Mouse (Mus musculus) MEL (cell line): ENCODE measurements around the gene Slc25a22. TPM values are rescaled to one million over a fixed set of nuclear protein-coding genes. Genes with fewer than 3 reads are reported as not detected.

Source experiments
- DNase-seq: peaks from one replicate; pipeline ENCODE4 v3.0.0; 2011; ENCODE audit warnings: low read depth, low spot score
- H3K27ac ChIP-seq: 2 replicates; pipeline ENCODE4 v1.5.1; 2012; ENCODE audit warnings: low read depth, mild to moderate bottlenecking, control low read depth, low read length, moderate library complexity; ENCODE audit not compliant: control insufficient read depth
- H3K27me3 ChIP-seq, 2 experiments: fragments of 150-350 bp in 1 of 2; sonication (generic) in 1 of 2; 2 replicates each; pipeline ENCODE4 v1.6.1; 2012; ENCODE audit warnings: low read length in 2 of 2, mild to moderate bottlenecking in 2 of 2, improper control_type of control experiment in 1 of 2, moderate library complexity in 1 of 2; ENCODE audit not compliant: insufficient read depth in 2 of 2, control insufficient read depth in 1 of 2
- H3K36me3 ChIP-seq, 2 experiments: 2 replicates each; pipeline ENCODE4 v1.6.1; 2012 to 2014; ENCODE audit warnings: low read length in 2 of 2, improper control_type of control experiment in 1 of 2, inconsistent platforms in 1 of 2, mild to moderate bottlenecking in 1 of 2; ENCODE audit not compliant: insufficient read depth in 2 of 2, control insufficient read depth in 1 of 2
- H3K4me1 ChIP-seq, 2 experiments: fragments of 150-350 bp in 1 of 2; sonication (generic) in 1 of 2; 2 replicates each; pipeline ENCODE4 v1.6.1; 2012; ENCODE audit warnings: low read length in 2 of 2, improper control_type of control experiment in 1 of 2, mild to moderate bottlenecking in 1 of 2; ENCODE audit not compliant: insufficient read depth in 2 of 2, control insufficient read depth in 1 of 2
- H3K4me3 ChIP-seq, 2 experiments: fragments of 150-350 bp in 1 of 2; sonication (generic) in 1 of 2; 2 replicates each; pipeline ENCODE4 v1.5.1; 2012; ENCODE audit warnings: low read depth in 2 of 2, low read length in 2 of 2, mild to moderate bottlenecking in 2 of 2, moderate library complexity in 2 of 2, control low read depth in 1 of 2, improper control_type of control experiment in 1 of 2; ENCODE audit not compliant: control insufficient read depth in 1 of 2, insufficient read depth in 1 of 2
- H3K79me2 ChIP-seq: 2 replicates; pipeline ENCODE4 v1.6.1; 2012; ENCODE audit warnings: mild to moderate bottlenecking, low read length, moderate library complexity; ENCODE audit not compliant: control insufficient read depth, poor library complexity, insufficient read depth
- H3K9ac ChIP-seq: 2 replicates; pipeline ENCODE4 v1.6.1; 2012; ENCODE audit warnings: low read depth, mild to moderate bottlenecking, control low read depth, low read length, moderate library complexity; ENCODE audit not compliant: control insufficient read depth, poor library complexity, severe bottlenecking
- H3K9me3 ChIP-seq: fragments of 150-350 bp; sonication (generic); replicated peaks from 2 replicates; pipeline ENCODE4 v1.6.1; 2012; ENCODE audit warnings: mild to moderate bottlenecking, low read length, improper control_type of control experiment, moderate library complexity; ENCODE audit not compliant: insufficient read depth
- BHLHE40 ChIP-seq: IDR thresholded peaks from 2 replicates; pipeline ENCODE4 v1.6.1; 2012; ENCODE audit warnings: low read depth, mild to moderate bottlenecking, inconsistent platforms, low read length, improper control_type of control experiment, borderline replicate concordance
- CTCF ChIP-seq, 3 experiments: IDR thresholded peaks in 2 of 3; conservative IDR thresholded peaks in 1 of 3; 2 replicates each; pipeline ENCODE4 v1.5.1; 2011 to 2012; ENCODE audit warnings: low read length in 3 of 3, low read depth in 2 of 3, mild to moderate bottlenecking in 2 of 3, improper control_type of control experiment in 1 of 3, inconsistent platforms in 1 of 3, mixed read lengths in 1 of 3, moderate library complexity in 1 of 3; ENCODE audit not compliant: control insufficient read depth in 1 of 3, insufficient read depth in 1 of 3, poor library complexity in 1 of 3, severe bottlenecking in 1 of 3
- E2F4 ChIP-seq: IDR thresholded peaks from 2 replicates; pipeline ENCODE4 v1.6.1; 2011; ENCODE audit warnings: low read depth, low read length, improper control_type of control experiment, borderline replicate concordance
- ELF1 ChIP-seq: IDR thresholded peaks from 2 replicates; pipeline ENCODE4 v1.6.1; 2014; ENCODE audit warnings: low read depth, mild to moderate bottlenecking, inconsistent platforms, low read length, improper control_type of control experiment, moderate library complexity
- ETS1 ChIP-seq: IDR thresholded peaks from 2 replicates; pipeline ENCODE4 v1.6.1; 2012; ENCODE audit warnings: low read depth, mild to moderate bottlenecking, inconsistent platforms, low read length, improper control_type of control experiment, moderate library complexity
- GABPA ChIP-seq: IDR thresholded peaks from 2 replicates; pipeline ENCODE4 v1.6.1; 2012; ENCODE audit warnings: low read depth, mild to moderate bottlenecking, inconsistent platforms, low read length, improper control_type of control experiment, moderate library complexity
- MAFK ChIP-seq: IDR thresholded peaks from 2 replicates; pipeline ENCODE4 v1.6.1; 2011; ENCODE audit warnings: low read depth, mild to moderate bottlenecking, low read length, improper control_type of control experiment, borderline replicate concordance
- MAX ChIP-seq: IDR thresholded peaks from 2 replicates; pipeline ENCODE4 v1.6.1; 2011; ENCODE audit warnings: low read length, improper control_type of control experiment
- MEF2A ChIP-seq: IDR thresholded peaks from 2 replicates; pipeline ENCODE4 v1.6.1; 2014; ENCODE audit warnings: low read depth, mild to moderate bottlenecking, inconsistent platforms, low read length, improper control_type of control experiment; ENCODE audit not compliant: poor library complexity, insufficient replicate concordance, severe bottlenecking; ENCODE audit errors: extremely low read depth
- MXI1 ChIP-seq: IDR thresholded peaks from 2 replicates; pipeline ENCODE4 v1.6.1; 2011; ENCODE audit warnings: mild to moderate bottlenecking, low read depth, low read length, improper control_type of control experiment
- MYB ChIP-seq: IDR thresholded peaks from 2 replicates; pipeline ENCODE4 v1.6.1; 2011; ENCODE audit warnings: mild to moderate bottlenecking, low read depth, low read length, improper control_type of control experiment
- MYC ChIP-seq: IDR thresholded peaks from 2 replicates; pipeline ENCODE4 v1.6.1; 2011; ENCODE audit warnings: low read depth, mild to moderate bottlenecking, low read length, improper control_type of control experiment, moderate library complexity
- NELFE ChIP-seq: IDR thresholded peaks from 2 replicates; pipeline ENCODE4 v1.6.1; 2011; ENCODE audit warnings: low read depth, low read length, improper control_type of control experiment
- RCOR1 ChIP-seq: IDR thresholded peaks from 2 replicates; pipeline ENCODE4 v1.6.1; 2012; ENCODE audit warnings: low read depth, mild to moderate bottlenecking, inconsistent platforms, low read length, improper control_type of control experiment
- TCF12 ChIP-seq: IDR thresholded peaks from 2 replicates; pipeline ENCODE4 v1.6.1; 2014; ENCODE audit warnings: low read depth, mild to moderate bottlenecking, inconsistent platforms, low read length, improper control_type of control experiment, moderate library complexity
- USF1 ChIP-seq: IDR thresholded peaks from 2 replicates; pipeline ENCODE4 v1.6.1; 2014; ENCODE audit warnings: low read depth, mild to moderate bottlenecking, inconsistent platforms, low read length, improper control_type of control experiment, moderate library complexity
- ZNF384 ChIP-seq: IDR thresholded peaks from 2 replicates; pipeline ENCODE4 v1.6.1; 2012; ENCODE audit warnings: low read depth, mild to moderate bottlenecking, inconsistent platforms, low read length, improper control_type of control experiment
- polyA plus RNA-seq, 2 experiments: library from polyadenylated mRNA; stranded (reverse) in 1 of 2; unstranded in 1 of 2; fragments of >175 nt in 1 of 2; fragments of >200 nt in 1 of 2; gene quantifications; 2 replicates each; pipeline versions ENCODE4 v1.2.1 to v1.2.4; 2012; ENCODE audit warnings: low replicate concordance in 2 of 2, low read depth in 1 of 2; ENCODE audit not compliant: insufficient read length in 2 of 2, insufficient read depth in 1 of 2, missing spikeins in 1 of 2
- total RNA-seq: library from RNA; depleted of rRNA; stranded (reverse); fragments of 300-350 nt; gene quantifications from 2 replicates; pipeline ENCODE4 v1.2.3, GENCODE M21; 2012

Slc25a22 gene
- total and polyA plus RNA-seq, 3 experiments: 23.8 to 46.0 TPM; not detected in 1

GRCm38 (mm10) chr7:141460001-141460390 lies 22.3 kb upstream of the Slc25a22 start:
- Histone ChIP-seq H3K27ac (no peak overlapping the region), H3K27me3 (no peaks in the 10 kb centered on the region)

GRCm38 (mm10) chr7:141459301-141459711 lies 21.6 kb upstream of the Slc25a22 start:
- Histone ChIP-seq H3K4me1 (peaks cover 0 to 6% of the 10 kb centered on the region in 2 experiments; a peak in 1 of 4 replicates), H3K9ac (no peak overlapping the region), H3K36me3 (no peaks in the 10 kb centered on the region)
- no peak for TF ChIP-seq TCF12
- TF ChIP-seq USF1: no peak
- no peak for TF ChIP-seq MAFK
- TF ChIP-seq, all 39 proteins: peak for 0
- no peak for DNase-seq
- Histone ChIP-seq H3K27ac (no peak overlapping the region), H3K4me3 (no peak overlapping the region), H3K9me3 (no peaks in the 10 kb centered on the region), H3K27me3 (no peaks in the 10 kb centered on the region), H3K79me2 (no peaks in the 10 kb centered on the region; the same call in 1 of the 2 replicates)

More at GRCm38 (mm10) chr7:141460001-141460390, 22.3 kb upstream of the Slc25a22 start:
- H3K9ac ChIP-seq: no peak overlapping the region
- no peaks in the 10 kb centered on the region for H3K9me3 ChIP-seq
- H3K4me3 ChIP-seq: no peak overlapping the region
- no peaks in the 10 kb centered on the region; the same call in 1 of the 2 replicates for H3K79me2 ChIP-seq
- TF ChIP-seq USF1 (no peak), RCOR1 (no peak), MYC (no peak), ZNF384 (no peak), GABPA (no peak), MEF2A (no peak), BHLHE40 (no peak), MAFK (no peak), CTCF (IDR thresholded peaks at IDR 0.05 in 2 of 3, conservative IDR thresholded peaks at IDR 0.05 in 1 of 3; ENCODE audit: control insufficient read depth in 1 of 3, insufficient read depth in 1 of 3, low read depth in 2 of 3, low read length in 3 of 3, poor library complexity in 1 of 3, severe bottlenecking in 1 of 3) (no peak), MAX (no peak), MYB (no peak), ELF1 (no peak), ETS1 (no peak), E2F4 (no peak), TCF12 (no peak), NELFE (no peak), MXI1 (no peak)
- TF ChIP-seq, all 39 proteins: peak for 0
- no peaks in the 10 kb centered on the region for H3K36me3 ChIP-seq
- no peak for DNase-seq
- 0 out of 4 replicates have a peak, but pooled peaks cover 0 to 6% of the 10 kb centered on the region in 2 experiments for H3K4me1 ChIP-seq
